Mouse (Mus musculus): ENCODE measurements around the gene Txlnb. TPM values are rescaled to one million over a fixed set of nuclear protein-coding genes. Genes with fewer than 3 reads are reported as not detected.
A peak's percentile ranks its signal among the peaks of the same experiment; 100 is the strongest.
"Not testable (repeated sequence)": the region's sequence is repeated elsewhere in the genome, so short reads cannot be mapped to it uniquely, and the experiment has no call there.

Txlnb gene
- 2.2 and 2.7 TPM in 2 replicates for polyA plus RNA-seq (2016; fragmentation: Nextera tagmentation; extraction: Ambion mirVana)

GRCm38 (mm10) chr10:17795767-17796631 lies at the start of gene Txlnb:
Txlnb (plus strand) TSS chr10:17796226.
- H3K4me2 ChIP-seq = peak within 1 kb of the TSS; percentile 50
- no peaks in the 10 kb centered on the region for H3K36me3 ChIP-seq
- H3K9ac ChIP-seq (replicated peaks) = peak within 1 kb of the TSS; percentile 35; the same call in 1 of the 2 replicates
- H3K9me3 ChIP-seq = no peaks in the 10 kb centered on the region
- WGBS = 17% methylated on average over 12 of the region's 13 CpGs
- H3K4me3 ChIP-seq (replicated peaks) = peak within 1 kb of the TSS; percentile 30
- no peaks in the 10 kb centered on the region for H3K27me3 ChIP-seq
- peak; percentile 59 for ATAC-seq (ENCODE audit: insufficient number of reproducible peaks, insufficient read depth, low FRiP score, low TSS enrichment, low read depth)
- peaks cover 14% of the 10 kb centered on the region; the same call in 1 of the 2 replicates for H3K4me1 ChIP-seq (replicated peaks)
- H3K27ac ChIP-seq = peak within 1 kb of the TSS; percentile 83

- Histone ChIP-seq H3K27me3 (no peaks in the 10 kb centered on the region), H3K4me2 (no peak overlapping the region)
- WGBS = 81% methylated on average over 5 of the region's 5 CpGs
Measured at GRCm38 (mm10) chr10:17752478-17752877, 43.5 kb upstream of the Txlnb start.

GRCm38 (mm10) chr10:17759772-17760171 lies 36.3 kb upstream of the Txlnb start:
- Histone ChIP-seq H3K27ac (no peak overlapping the region), H3K4me3 (replicated peaks) (no peak overlapping the region), H3K36me3 (no peaks in the 10 kb centered on the region), H3K27me3 (no peaks in the 10 kb centered on the region), H3K9ac (replicated peaks) (no peak overlapping the region), H3K4me1 (replicated peaks) (no peaks in the 10 kb centered on the region), H3K9me3 (0 out of 2 replicates have a peak, but pooled peaks cover 7% of the 10 kb centered on the region), H3K4me2 (no peak overlapping the region)
- WGBS = 94% methylated on average over 3 of the region's 3 CpGs
- no peak for ATAC-seq (ENCODE audit: insufficient number of reproducible peaks, insufficient read depth, low FRiP score, low TSS enrichment, low read depth)

More at GRCm38 (mm10) chr10:17752478-17752877, 43.5 kb upstream of the Txlnb start:
- H3K27ac ChIP-seq = no peak overlapping the region
- no peak overlapping the region for H3K4me3 ChIP-seq (replicated peaks)
- H3K9ac ChIP-seq (replicated peaks) = no peak overlapping the region
- no peaks in the 10 kb centered on the region for H3K36me3 ChIP-seq
- H3K4me1 ChIP-seq (replicated peaks) = no peaks in the 10 kb centered on the region
- 0 out of 2 replicates have a peak, but pooled peaks cover 7% of the 10 kb centered on the region for H3K9me3 ChIP-seq
- ATAC-seq (ENCODE audit: insufficient number of reproducible peaks, insufficient read depth, low FRiP score, low TSS enrichment, low read depth) = no peak

- H3K9ac ChIP-seq (replicated peaks) = no peak overlapping the region
- H3K27me3 ChIP-seq = no peaks in the 10 kb centered on the region
- H3K4me1 ChIP-seq (replicated peaks) = no peaks in the 10 kb centered on the region
- 0 out of 2 replicates have a peak, but pooled peaks cover 2% of the 10 kb centered on the region for H3K9me3 ChIP-seq
- ATAC-seq (ENCODE audit: insufficient number of reproducible peaks, insufficient read depth, low FRiP score, low TSS enrichment, low read depth) = no peak
- no peak overlapping the region for H3K4me3 ChIP-seq (replicated peaks)
- H3K4me2 ChIP-seq = no peak overlapping the region
- H3K36me3 ChIP-seq = no peaks in the 10 kb centered on the region
- no peak overlapping the region for H3K27ac ChIP-seq
- 69% methylated on average over 9 of the region's 9 CpGs for WGBS
Measured at GRCm38 (mm10) chr10:17760750-17761613, 35.0 kb upstream of the Txlnb start.

GRCm38 (mm10) chr10:17761652-17762051 lies 34.4 kb upstream of the Txlnb start:
- WGBS = 82% methylated on average over 1 of the region's 1 CpGs
- H3K4me3 ChIP-seq (replicated peaks) = no peak overlapping the region
- no peak for ATAC-seq (ENCODE audit: insufficient number of reproducible peaks, insufficient read depth, low FRiP score, low TSS enrichment, low read depth)
- no peaks in the 10 kb centered on the region for H3K27me3 ChIP-seq
- no peaks in the 10 kb centered on the region for H3K9me3 ChIP-seq
- no peaks in the 10 kb centered on the region for H3K4me1 ChIP-seq (replicated peaks)
- H3K27ac ChIP-seq = no peak overlapping the region
- H3K36me3 ChIP-seq = no peaks in the 10 kb centered on the region
- no peak overlapping the region for H3K9ac ChIP-seq (replicated peaks)
- no peak overlapping the region for H3K4me2 ChIP-seq

- Histone ChIP-seq H3K9ac (replicated peaks) (no peak overlapping the region), H3K36me3 (no peaks in the 10 kb centered on the region), H3K27me3 (no peaks in the 10 kb centered on the region), H3K4me1 (replicated peaks) (no peaks in the 10 kb centered on the region), H3K27ac (no peak overlapping the region), H3K4me3 (replicated peaks) (no peak overlapping the region), H3K4me2 (no peak overlapping the region), H3K9me3 (no peaks in the 10 kb centered on the region)
- no peak for ATAC-seq (ENCODE audit: insufficient number of reproducible peaks, insufficient read depth, low FRiP score, low TSS enrichment, low read depth)
- 93% methylated on average over 8 of the region's 8 CpGs for WGBS
Measured at GRCm38 (mm10) chr10:17762946-17763345, 33.1 kb upstream of the Txlnb start.

GRCm38 (mm10) chr10:17769856-17770255 lies 26.2 kb upstream of the Txlnb start:
- Histone ChIP-seq H3K9ac (replicated peaks) (no peak overlapping the region), H3K27ac (no peak overlapping the region), H3K4me2 (no peak overlapping the region), H3K4me3 (replicated peaks) (no peak overlapping the region), H3K4me1 (replicated peaks) (peaks cover 2% of the 10 kb centered on the region; the same call in 1 of the 2 replicates), H3K36me3 (no peaks in the 10 kb centered on the region), H3K9me3 (no peaks in the 10 kb centered on the region), H3K27me3 (no peaks in the 10 kb centered on the region)
- WGBS = 46% methylated on average over 5 of the region's 5 CpGs
- ATAC-seq (ENCODE audit: insufficient number of reproducible peaks, insufficient read depth, low FRiP score, low TSS enrichment, low read depth) = no peak

GRCm38 (mm10) chr10:17772364-17772763 lies 23.7 kb upstream of the Txlnb start:
- H3K9ac ChIP-seq (replicated peaks) = no peak overlapping the region
- peaks cover 2% of the 10 kb centered on the region; the same call in 1 of the 2 replicates for H3K4me1 ChIP-seq (replicated peaks)
- no peak for ATAC-seq (ENCODE audit: insufficient number of reproducible peaks, insufficient read depth, low FRiP score, low TSS enrichment, low read depth)
- H3K9me3 ChIP-seq = no peaks in the 10 kb centered on the region
- H3K4me3 ChIP-seq (replicated peaks) = no peak overlapping the region
- H3K27me3 ChIP-seq = no peaks in the 10 kb centered on the region
- 88% methylated on average over 10 of the region's 10 CpGs for WGBS
- H3K4me2 ChIP-seq = no peak overlapping the region
- H3K27ac ChIP-seq = no peak overlapping the region
- H3K36me3 ChIP-seq = no peaks in the 10 kb centered on the region

GRCm38 (mm10) chr10:17774366-17774765 lies 21.7 kb upstream of the Txlnb start:
- 85% methylated on average over 3 of the region's 3 CpGs for WGBS

GRCm38 (mm10) chr10:17775079-17775478 lies 20.9 kb upstream of the Txlnb start:
- H3K9ac ChIP-seq (replicated peaks) = no peak overlapping the region
- no peak overlapping the region for H3K27ac ChIP-seq
- no peaks in the 10 kb centered on the region for H3K4me1 ChIP-seq (replicated peaks)
- no peaks in the 10 kb centered on the region for H3K36me3 ChIP-seq
- no peak overlapping the region for H3K4me2 ChIP-seq
- H3K4me3 ChIP-seq (replicated peaks) = no peak overlapping the region
- H3K27me3 ChIP-seq = no peaks in the 10 kb centered on the region
- WGBS = 67% methylated on average over 4 of the region's 4 CpGs
- H3K9me3 ChIP-seq = no peaks in the 10 kb centered on the region
- no peak for ATAC-seq (ENCODE audit: insufficient number of reproducible peaks, insufficient read depth, low FRiP score, low TSS enrichment, low read depth)

More at GRCm38 (mm10) chr10:17774366-17774765, 21.7 kb upstream of the Txlnb start:
- H3K9ac ChIP-seq (replicated peaks) = no peak overlapping the region
- H3K4me3 ChIP-seq (replicated peaks) = no peak overlapping the region
- no peaks in the 10 kb centered on the region for H3K9me3 ChIP-seq
- peaks cover 2% of the 10 kb centered on the region; the same call in 1 of the 2 replicates for H3K4me1 ChIP-seq (replicated peaks)
- H3K27me3 ChIP-seq = no peaks in the 10 kb centered on the region
- H3K27ac ChIP-seq = no peak overlapping the region
- no peak overlapping the region for H3K4me2 ChIP-seq
- H3K36me3 ChIP-seq = no peaks in the 10 kb centered on the region
- no peak for ATAC-seq (ENCODE audit: insufficient number of reproducible peaks, insufficient read depth, low FRiP score, low TSS enrichment, low read depth)

- not testable (repeated sequence) for H3K36me3 ChIP-seq; H3K9me3 ChIP-seq; H3K27me3 ChIP-seq; H3K4me3 ChIP-seq (replicated peaks); ATAC-seq (ENCODE audit: insufficient number of reproducible peaks, insufficient read depth, low FRiP score, low TSS enrichment, low read depth); H3K4me2 ChIP-seq; H3K4me1 ChIP-seq (replicated peaks); H3K9ac ChIP-seq (replicated peaks); H3K27ac ChIP-seq
- 79% methylated on average over 4 of the region's 4 CpGs for WGBS
Measured at GRCm38 (mm10) chr10:17776684-17777083, 19.3 kb upstream of the Txlnb start.
